Mouse (Mus musculus): ENCODE measurements around the gene AC153137.1. TPM values are rescaled to one million over a fixed set of nuclear protein-coding genes. Genes with fewer than 3 reads are reported as not detected.

AC153137.1 gene
- total RNA-seq, 2 experiments from 2014 or later: not detected

Other genes with a start within 250 kb of the AC153137.1 start
- gene Phf3, start 104.0 kb downstream of the AC153137.1 start, total RNA-seq (2015; ENCODE audit: low replicate concordance): 78.0 and 87.2 TPM in 2 replicates
- gene Phf3, start 104.0 kb downstream of the AC153137.1 start, total RNA-seq (2017; ENCODE audit: low replicate concordance): 171 and 207 TPM in 2 replicates
- not detected in 2 replicates for gene Lgsn, start 198.4 kb upstream of the AC153137.1 start, total RNA-seq (2015; ENCODE audit: low replicate concordance)
- gene Lgsn, start 198.4 kb upstream of the AC153137.1 start, total RNA-seq (2017; ENCODE audit: low replicate concordance): not detected in 2 replicates
- not detected in 2 replicates for gene 4931428L18Rik, start 244.7 kb upstream of the AC153137.1 start, total RNA-seq (2015; ENCODE audit: low replicate concordance)
- gene 4931428L18Rik, start 244.7 kb upstream of the AC153137.1 start, total RNA-seq (2017; ENCODE audit: low replicate concordance): not detected in 2 replicates
- not detected in 2 replicates for gene Pih1d3, start 244.9 kb upstream of the AC153137.1 start, total RNA-seq (2015; ENCODE audit: low replicate concordance)
- not detected in 2 replicates for gene Pih1d3, start 244.9 kb upstream of the AC153137.1 start, total RNA-seq (2017; ENCODE audit: low replicate concordance)